Comparison of ENCODE assay signal across 14 mouse cellular contexts in genomic region chr5:146382268-146382667, GRCm38 (mm10). TPM values are rescaled to one million over a fixed set of nuclear protein-coding genes. Genes with fewer than 3 reads are reported as not detected.
A peak's percentile ranks its signal among the peaks of the same experiment; 100 is the strongest.
DNase-seq lines count a peak whose midpoint lies in the region; ATAC-seq and TF ChIP-seq lines count a peak whose summit lies in the region.
"Had no signal": no experiment of that assay in that cellular context is flagged by ENCODE, and none has a peak within 500 bp of the region (broad histone marks: within the 10 kb centered on the region; RNA-seq: fewer than 3 reads in every experiment).

No protein-coding gene starts in this region.

- WGBS in liver, adult 2 months, result 86% methylated on average over 3 of the region's 3 CpGs
- 65% methylated on average over 3 of the region's 3 CpGs for WGBS in liver, embryonic 12.5 days (ENCODE audit: insufficient replicate concordance)
- 71% methylated on average over 3 of the region's 3 CpGs for WGBS in liver, postnatal 0 days (ENCODE audit: insufficient replicate concordance)
- 79% methylated on average over 3 of the region's 3 CpGs for WGBS in heart, embryonic 12.5 days

- H3K4me1 ChIP-seq in liver, adult 2 months (ENCODE audit: control insufficient read depth, insufficient read depth, low read length), result no peaks in the 10 kb centered on the region
- no peaks in the 10 kb centered on the region for H3K4me1 ChIP-seq in liver, embryonic 12.5 days
- H3K4me1 ChIP-seq in liver, postnatal 0 days (ENCODE audit: insufficient read depth), result no peaks in the 10 kb centered on the region
- no peaks in the 10 kb centered on the region for H3K4me1 ChIP-seq in heart, embryonic 12.5 days (replicated peaks)

- peaks cover 8% of the 10 kb centered on the region for H3K9me3 ChIP-seq in liver, embryonic 12.5 days (replicated peaks)
- H3K9me3 ChIP-seq in liver, postnatal 0 days (ENCODE audit: low read length), result no peaks in the 10 kb centered on the region
- peaks cover 4% of the 10 kb centered on the region; the same call in 1 of the 2 replicates for H3K9me3 ChIP-seq in heart, embryonic 12.5 days (replicated peaks)

- no peak overlapping the region for H3K4me2 ChIP-seq in liver, embryonic 12.5 days
- no peak overlapping the region for H3K4me2 ChIP-seq in liver, postnatal 0 days (ENCODE audit: low read depth, low read length)
- no peak overlapping the region for H3K4me2 ChIP-seq in heart, embryonic 12.5 days

- no peak for TF ChIP-seq EP300 in liver, postnatal 0 days (IDR thresholded peaks at IDR 0.05; ENCODE audit: low read depth)

- TF ChIP-seq CTCF in gastrocnemius, adult 2 months (IDR thresholded peaks at IDR 0.05), result peak; percentile 22; the same call in 1 of the 2 replicates
- peak; percentile 5; the same call in 1 of the 2 replicates for TF ChIP-seq CTCF in liver, adult 2 months (IDR thresholded peaks at IDR 0.05; ENCODE audit: low read depth, low read length)
- peak; percentile 39 for TF ChIP-seq CTCF in liver, postnatal 0 days (IDR thresholded peaks at IDR 0.05; ENCODE audit: low read depth)

- no peak overlapping the region for H3K4me3 ChIP-seq in gastrocnemius, adult 2 months
- H3K4me3 ChIP-seq in liver, adult 2 months (ENCODE audit: insufficient read depth, low read depth, low read length), result no peak overlapping the region
- no peak overlapping the region for H3K4me3 ChIP-seq in liver, embryonic 12.5 days
- no peak overlapping the region for H3K4me3 ChIP-seq in liver, postnatal 0 days (ENCODE audit: low read depth, low read length)
- H3K4me3 ChIP-seq in heart, embryonic 12.5 days, result no peak overlapping the region
- H3K4me3 ChIP-seq: erythroblast, embryonic 14.5 days; myocyte had no signal

- H3K27me3 ChIP-seq in liver, adult 2 months (ENCODE audit: control insufficient read depth, insufficient read depth, low read length), result peaks cover 9% of the 10 kb centered on the region
- peaks cover 40% of the 10 kb centered on the region for H3K27me3 ChIP-seq in liver, embryonic 12.5 days (replicated peaks)
- peaks cover 16% of the 10 kb centered on the region for H3K27me3 ChIP-seq in liver, postnatal 0 days (ENCODE audit: insufficient read depth, low read length)
- peaks cover 21% of the 10 kb centered on the region for H3K27me3 ChIP-seq in heart, embryonic 12.5 days (replicated peaks)

- intact Hi-C loops in gastrocnemius, adult 2 months (cut with DNase I), result no loop called here

- no peak for DNase-seq in gastrocnemius, adult 2 months
- no peak for DNase-seq in gastrocnemius, adult 8-10 months (ENCODE audit: low spot score in 2 of 2)
- no peak for DNase-seq in liver, adult 2 months (ENCODE audit: extremely low read depth, low read depth, low spot score)
- peak; percentile 83 for DNase-seq in ES-CJ7 (ENCODE audit: low read depth, low spot score)
- DNase-seq in liver, postnatal 0 days, result no peak
- no peak for DNase-seq in thymus, postnatal 0 days (ENCODE audit: low spot score)
- DNase-seq: cerebellum, postnatal 36 days; gastrocnemius, postnatal 10 days; layer of hippocampus, adult 9-11 months had no signal

- H3K9ac ChIP-seq in liver, adult 2 months (ENCODE audit: low read depth, low read length), result no peak overlapping the region
- H3K9ac ChIP-seq in liver, embryonic 12.5 days, result no peak overlapping the region
- no peak overlapping the region for H3K9ac ChIP-seq in liver, postnatal 0 days (replicated peaks)
- H3K9ac ChIP-seq in heart, embryonic 12.5 days, result no peak overlapping the region

- no peaks in the 10 kb centered on the region for H3K36me3 ChIP-seq in liver, adult 2 months (ENCODE audit: control insufficient read depth, insufficient read depth, low read length)
- H3K36me3 ChIP-seq in liver, embryonic 12.5 days, result no peaks in the 10 kb centered on the region
- H3K36me3 ChIP-seq in liver, postnatal 0 days (replicated peaks; ENCODE audit: insufficient read depth, low read length), result no peaks in the 10 kb centered on the region
- H3K36me3 ChIP-seq in heart, embryonic 12.5 days, result no peaks in the 10 kb centered on the region

- H3K79me2 ChIP-seq in liver, adult 2 months (ENCODE audit: control insufficient read depth, insufficient read depth, low read length), result no peaks in the 10 kb centered on the region

- no peak for TF ChIP-seq POLR2A in liver, adult 2 months (IDR thresholded peaks at IDR 0.05; ENCODE audit: extremely low read depth, insufficient read depth, low read length)

- no peak for ATAC-seq in liver, embryonic 12.5 days
- no peak for ATAC-seq in liver, postnatal 0 days
- no peak for ATAC-seq in heart, embryonic 12.5 days (ENCODE audit: insufficient number of reproducible peaks, low FRiP score)
- ATAC-seq: activated CD4-positive, CD25-positive, alpha-beta regulatory T cell, adult 4 months had no signal

- H3K27ac ChIP-seq in gastrocnemius, adult 2 months, result no peak overlapping the region
- no peak overlapping the region for H3K27ac ChIP-seq in liver, adult 2 months (replicated peaks; ENCODE audit: insufficient read depth, low read depth, low read length)
- no peak overlapping the region for H3K27ac ChIP-seq in liver, embryonic 12.5 days
- H3K27ac ChIP-seq in liver, postnatal 0 days (ENCODE audit: low read depth), result no peak overlapping the region
- no peak overlapping the region for H3K27ac ChIP-seq in heart, embryonic 12.5 days (ENCODE audit: poor library complexity, severe bottlenecking)

RNA-seq across cellular contexts. Expression of gene Wasf3, which starts 2.5 kb away (rescaled TPM):
- total RNA-seq in gastrocnemius, adult 2 months (2021), result under 1 TPM; 0.64 to 0.92 TPM
- under 1 TPM; 0.46 to 0.74 (median 0.59) TPM for total RNA-seq in gastrocnemius, adult 8-10 months (2022)
- total RNA-seq in liver, adult 2 months (2014; rRNA removed), result 0.07 and 0.09 TPM in 2 replicates
- polyA plus RNA-seq in liver, adult 2 months (2012; rRNA removed), result 0.02 and 0.04 TPM in 2 replicates
- polyA plus RNA-seq in liver, embryonic 12.5 days (2016; fragmentation: Nextera tagmentation; extraction: Ambion mirVana), result 0.13 and 0.19 TPM in 2 replicates
- polyA plus RNA-seq in liver, postnatal 0 days (2015; fragmentation: Nextera tagmentation; extraction: Ambion mirVana), result not detected in 2 replicates
- 0.29 and 0.35 TPM in 2 replicates for polyA plus RNA-seq in thymus, postnatal 0 days (2015; fragmentation: Nextera tagmentation; extraction: Ambion mirVana)
- polyA plus RNA-seq in heart, embryonic 12.5 days (2016; fragmentation: Nextera tagmentation; extraction: Ambion mirVana), result 0.31 and 0.32 TPM in 2 replicates
- polyA plus RNA-seq: activated CD4-positive, CD25-positive, alpha-beta regulatory T cell, adult 4 months; erythroblast, embryonic 14.5 days; myocyte had no signal
